ENCODE assay signal across 1 mouse cellular context in genomic region chr10:81411471-81412400, GRCm38 (mm10).
TF ChIP-seq lines count a peak whose summit lies in the region.

No protein-coding gene starts in this region.

TF ChIP-seq in CH12.LX, 34 proteins besides CTCF, POLR2A, EP300 and RAD21:
- TF ChIP-seq CHD1 (IDR thresholded peaks at IDR 0.05; ENCODE audit: low read depth, low read length): no peak
- TF ChIP-seq MAX (IDR thresholded peaks at IDR 0.05; ENCODE audit: low read length): no peak
- no peak for TF ChIP-seq POLR2AphosphoS2 (IDR thresholded peaks at IDR 0.05; ENCODE audit: low read depth, low read length)
- no peak for TF ChIP-seq TBP (conservative IDR thresholded peaks at IDR 0.05; ENCODE audit: low read depth, low read length)
- TF ChIP-seq ZNF384 (IDR thresholded peaks at IDR 0.05; ENCODE audit: low read depth, low read length): no peak
- no peak for TF ChIP-seq MYC (IDR thresholded peaks at IDR 0.05; ENCODE audit: low read depth, low read length)
- peak; percentile 66 for TF ChIP-seq TCF12 (IDR thresholded peaks at IDR 0.05; ENCODE audit: low read depth, low read length)
- no peak; the same call in 1 of the 2 replicates for TF ChIP-seq MEF2A (IDR thresholded peaks at IDR 0.05; ENCODE audit: borderline replicate concordance, low read depth, low read length)
- TF ChIP-seq CHD2 (IDR thresholded peaks at IDR 0.05; ENCODE audit: low read length): no peak
- TF ChIP-seq MXI1 (IDR thresholded peaks at IDR 0.05; ENCODE audit: low read depth, low read length): peak; percentile 43; the same call in 1 of the 2 replicates
- TF ChIP-seq IRF4 (IDR thresholded peaks at IDR 0.05; ENCODE audit: low read depth, low read length): 0 out of 2 replicates have a peak, but pooled peaks have one; percentile 38
- TF ChIP-seq NELFE (IDR thresholded peaks at IDR 0.05; ENCODE audit: low read depth, low read length): no peak
- no peak for TF ChIP-seq USF2 (conservative IDR thresholded peaks at IDR 0.05; ENCODE audit: low read depth, low read length)
- no peak for TF ChIP-seq RCOR1 (conservative IDR thresholded peaks at IDR 0.05; ENCODE audit: low read depth, low read length)
- no peak for TF ChIP-seq HCFC1 (IDR thresholded peaks at IDR 0.05; ENCODE audit: low read depth, low read length)
- no peak for TF ChIP-seq SIN3A (IDR thresholded peaks at IDR 0.05; ENCODE audit: low read length)
- no peak for TF ChIP-seq MAFK (IDR thresholded peaks at IDR 0.05; ENCODE audit: insufficient replicate concordance, low read length)
- no peak for TF ChIP-seq ELF1 (IDR thresholded peaks at IDR 0.05; ENCODE audit: low read depth, low read length)
- TF ChIP-seq MAZ (IDR thresholded peaks at IDR 0.05; ENCODE audit: low read depth, low read length): no peak
- TF ChIP-seq JUND (conservative IDR thresholded peaks at IDR 0.05; ENCODE audit: low read depth, low read length): no peak
- TF ChIP-seq ETS1 (conservative IDR thresholded peaks at IDR 0.05; ENCODE audit: low read depth, low read length): peak; percentile 62; the same call in 1 of the 2 replicates
- TF ChIP-seq USF1 (IDR thresholded peaks at IDR 0.05; ENCODE audit: low read depth, low read length): peak; percentile 37; the same call in 1 of the 2 replicates
- TF ChIP-seq PAX5 (IDR thresholded peaks at IDR 0.05; ENCODE audit: low read length): no peak
- TF ChIP-seq ZMIZ1 (IDR thresholded peaks at IDR 0.05; ENCODE audit: low read depth, low read length): no peak
- peak; percentile 73 for TF ChIP-seq NRF1 (IDR thresholded peaks at IDR 0.05; ENCODE audit: low read depth, low read length)
- no peak for TF ChIP-seq E2F4 (IDR thresholded peaks at IDR 0.05; ENCODE audit: insufficient replicate concordance, low read depth, low read length)
- peak; percentile 57 for TF ChIP-seq BHLHE40 (IDR thresholded peaks at IDR 0.05; ENCODE audit: low read depth, low read length)
- TF ChIP-seq ZC3H11A (IDR thresholded peaks at IDR 0.05; ENCODE audit: low read depth, low read length): peak; percentile 77
- TF ChIP-seq UBTF (IDR thresholded peaks at IDR 0.05; ENCODE audit: low read depth, low read length): no peak
- TF ChIP-seq ZKSCAN1 (IDR thresholded peaks at IDR 0.05; ENCODE audit: borderline replicate concordance, low read depth, low read length): no peak
- no peak for TF ChIP-seq GABPA (IDR thresholded peaks at IDR 0.05; ENCODE audit: insufficient replicate concordance, low read depth, low read length)
- TF ChIP-seq JUN (IDR thresholded peaks at IDR 0.05; ENCODE audit: insufficient read depth, low read depth, low read length): no peak
- TF ChIP-seq SMC3 (IDR thresholded peaks at IDR 0.05; ENCODE audit: low read depth, low read length): no peak
- no peak for TF ChIP-seq KAT2A (IDR thresholded peaks at IDR 0.05; ENCODE audit: insufficient replicate concordance, low read length)
